Mouse (Mus musculus) cortical plate, adult 2 months (tissue): ENCODE measurements around the gene Aff1. TPM values are rescaled to one million over a fixed set of nuclear protein-coding genes. Genes with fewer than 3 reads are reported as not detected.

Experiments used
- H3K27ac ChIP-seq: fragments of 200-500 bp; 2 replicates; pipeline ENCODE4 v1.5.1; 2012; ENCODE audit warnings: low read length, control low read depth, inconsistent platforms; ENCODE audit not compliant: insufficient read depth
- H3K4me1 ChIP-seq: fragments of 200-500 bp; 2 replicates; pipeline ENCODE4 v1.6.1; 2011; ENCODE audit warnings: low read length; ENCODE audit not compliant: control insufficient read depth, insufficient read depth
- H3K4me3 ChIP-seq: fragments of 200-500 bp; 2 replicates; pipeline ENCODE4 v1.5.1; 2011; ENCODE audit warnings: mild to moderate bottlenecking, low read length, control low read depth; ENCODE audit not compliant: insufficient read depth
- CTCF ChIP-seq: fragments of 200-500 bp; IDR thresholded peaks from 2 replicates; pipeline ENCODE4 v1.5.1; 2011; ENCODE audit warnings: mild to moderate bottlenecking, control low read depth, low read length; ENCODE audit not compliant: insufficient read depth; ENCODE audit errors: extremely low read depth
- POLR2A ChIP-seq: fragments of 200-500 bp; IDR thresholded peaks from 2 replicates; pipeline ENCODE4 v1.6.1; 2011; ENCODE audit warnings: mild to moderate bottlenecking, low read length, control low read depth; ENCODE audit not compliant: insufficient read depth; ENCODE audit errors: extremely low read depth
- polyA plus RNA-seq: library from polyadenylated mRNA; depleted of rRNA; stranded (reverse); fragments of >200 nt; gene quantifications from 2 replicates; pipeline ENCODE4 v1.2.3, GENCODE M21; 2012; rRNA removed

The Aff1 gene
- 3.4 and 3.6 TPM in 2 replicates for polyA plus RNA-seq

DNA sequence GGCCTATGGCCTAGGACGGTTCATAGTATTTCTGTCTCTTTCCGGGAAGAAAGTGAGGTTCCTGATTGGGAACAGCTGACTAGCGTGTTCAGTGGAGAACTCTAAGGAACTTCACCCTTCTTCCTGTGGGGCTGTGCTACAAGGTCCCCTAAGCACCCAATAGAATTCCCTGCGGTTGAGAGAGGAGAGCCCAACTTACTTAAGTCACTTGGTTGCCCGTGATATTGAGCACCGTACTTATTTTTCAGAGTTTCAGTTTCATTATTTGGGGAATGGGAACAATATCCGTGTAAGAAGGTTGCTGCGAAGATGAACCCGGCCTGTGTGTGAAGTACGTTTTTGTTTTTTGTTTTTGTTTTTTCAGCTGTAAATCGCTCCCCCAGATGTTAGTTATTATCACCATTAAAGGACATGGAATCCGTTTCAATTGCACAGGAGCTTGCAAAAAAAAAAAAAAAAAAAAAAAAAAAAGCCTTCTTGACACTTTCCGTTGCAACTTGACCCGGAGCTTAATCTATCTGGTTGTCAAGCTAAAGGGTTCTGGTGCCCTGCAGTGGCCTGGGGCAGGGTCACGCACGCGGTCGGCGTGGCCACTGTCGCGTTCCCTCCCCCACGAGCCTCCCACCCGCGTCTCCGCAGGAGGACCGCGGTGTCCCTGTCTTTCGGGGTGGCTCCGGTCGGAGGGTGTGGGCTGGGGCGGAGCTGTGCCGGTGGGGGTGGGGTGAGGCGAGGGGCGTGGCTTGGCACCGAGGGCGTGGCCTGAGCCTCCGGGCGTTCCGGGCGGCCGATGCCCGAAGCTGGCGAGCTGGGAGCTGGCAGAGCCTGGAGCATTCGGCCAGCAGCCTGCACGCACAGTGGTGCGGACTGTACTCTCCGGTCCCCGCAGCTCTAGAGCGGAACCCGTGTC lies at the start of gene Aff1:
Gene Aff1 (plus strand): TSS at position 751 of the 907 bp plus-strand sequence.
- H3K27ac ChIP-seq = no peak within 1 kb of the TSS
- peak within 1 kb of the TSS; percentile 49 for H3K4me3 ChIP-seq
- 0 out of 2 replicates have a peak, but pooled peaks have one; percentile 37 for TF ChIP-seq POLR2A
- TF ChIP-seq CTCF = no peak
- no peaks in the 10 kb centered on the region for H3K4me1 ChIP-seq

GRCm38 (mm10) chr5:103644167-103644566 lies 48.0 kb upstream of the Aff1 start:
- TF ChIP-seq CTCF (no peak), POLR2A (no peak)
- Histone ChIP-seq H3K4me1 (peaks cover 2% of the 10 kb centered on the region; the same call in 1 of the 2 replicates), H3K27ac (no peak overlapping the region), H3K4me3 (no peak overlapping the region)

DNA sequence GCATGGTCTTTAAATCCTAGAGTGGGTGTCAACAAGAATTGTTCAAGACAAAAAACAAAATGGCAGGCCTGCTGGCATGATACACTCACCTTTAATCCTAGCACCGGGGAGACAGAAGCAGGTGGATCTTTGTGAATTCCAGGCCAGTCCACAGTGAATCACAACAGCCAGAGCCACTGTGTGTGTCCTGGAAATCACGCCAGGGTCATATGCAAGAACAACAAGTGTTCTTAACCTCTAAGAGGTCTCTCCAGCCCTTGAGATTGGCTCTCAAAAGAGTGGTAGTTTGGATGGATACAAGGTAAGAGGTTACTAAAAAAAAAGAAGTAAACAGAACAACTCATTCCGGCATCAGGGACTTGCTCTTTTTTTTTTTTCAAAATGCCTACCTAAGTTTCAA lies 44.9 kb upstream of the Aff1 start:
- Histone ChIP-seq H3K4me3 (no peak overlapping the region), H3K4me1 (peaks cover 2% of the 10 kb centered on the region; the same call in 1 of the 2 replicates), H3K27ac (no peak overlapping the region)
- no peak for TF ChIP-seq POLR2A
- no peak for TF ChIP-seq CTCF

- Histone ChIP-seq H3K4me1 (no peaks in the 10 kb centered on the region), H3K27ac (no peak overlapping the region), H3K4me3 (no peak overlapping the region)
- TF ChIP-seq CTCF (peak; percentile 40; the same call in 1 of the 2 replicates), POLR2A (no peak)
Observed at GRCm38 (mm10) chr5:103654225-103654624, 37.9 kb upstream of the Aff1 start.

DNA sequence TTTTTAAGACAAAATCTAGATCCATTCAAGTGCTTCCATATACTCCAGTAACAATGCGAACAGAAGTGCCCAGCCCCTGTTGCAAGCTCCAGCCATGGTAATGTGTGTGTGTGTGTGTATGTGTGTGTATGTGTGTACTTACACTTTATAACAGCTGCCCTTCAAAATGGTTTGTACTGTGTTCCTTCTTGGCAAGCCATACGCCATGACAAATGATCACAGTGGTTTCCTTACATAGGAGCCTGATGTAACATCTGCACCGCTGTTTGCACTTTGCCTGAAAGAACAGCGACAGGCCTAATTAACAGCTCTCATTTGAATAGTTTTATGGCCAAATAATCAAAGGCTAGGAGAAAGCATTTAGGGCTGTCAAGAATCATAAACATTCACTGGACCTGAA lies 37.4 kb upstream of the Aff1 start:
- TF ChIP-seq POLR2A = no peak
- TF ChIP-seq CTCF = no peak
- H3K27ac ChIP-seq = no peak overlapping the region
- H3K4me1 ChIP-seq = no peaks in the 10 kb centered on the region
- H3K4me3 ChIP-seq = no peak overlapping the region; the same call in 1 of the 2 replicates

- Histone ChIP-seq H3K4me3 (peak within 1 kb of the TSS; percentile 33), H3K27ac (no peak within 1 kb of the TSS), H3K4me1 (no peaks in the 10 kb centered on the region)
- TF ChIP-seq POLR2A = no peak
- TF ChIP-seq CTCF = peak; percentile 28; the same call in 1 of the 2 replicates
Observed at GRCm38 (mm10) chr5:103655346-103656118, 36.6 kb upstream of the Aff1 start, which contains the start of gene 1700016H13Rik. Gene 1700016H13Rik (minus strand): TSS chr5:103656010.

DNA sequence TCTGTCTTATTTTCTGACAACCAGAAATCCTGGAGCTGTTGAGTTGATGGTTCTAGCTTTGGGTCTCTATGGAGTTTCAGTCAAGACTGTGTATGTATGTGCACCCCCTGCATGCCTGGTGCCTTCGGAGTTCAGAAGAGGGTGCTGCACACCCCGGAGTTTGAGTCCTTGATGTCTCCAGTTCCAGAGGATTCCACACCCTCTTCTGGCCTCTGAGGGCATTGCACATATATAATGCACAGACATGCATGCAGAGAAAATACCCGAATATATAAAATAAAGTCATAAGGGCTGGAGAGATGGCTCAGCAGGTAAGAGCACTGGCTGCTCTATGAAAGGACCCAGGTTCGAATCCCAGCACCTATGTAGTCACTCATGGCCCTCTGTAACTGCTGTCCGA lies 33.3 kb upstream of the Aff1 start:
- H3K4me1 ChIP-seq = no peaks in the 10 kb centered on the region
- H3K27ac ChIP-seq = no peak overlapping the region
- H3K4me3 ChIP-seq = no peak overlapping the region
- TF ChIP-seq CTCF (no peak), POLR2A (no peak)

GRCm38 (mm10) chr5:103659571-103659970 lies 32.6 kb upstream of the Aff1 start:
- no peak overlapping the region for H3K4me3 ChIP-seq
- H3K4me1 ChIP-seq = no peaks in the 10 kb centered on the region
- no peak overlapping the region for H3K27ac ChIP-seq
- TF ChIP-seq POLR2A (no peak), CTCF (0 out of 2 replicates have a peak, but pooled peaks have one; percentile 4)

- TF ChIP-seq POLR2A (no peak), CTCF (no peak)
- no peaks in the 10 kb centered on the region for H3K4me1 ChIP-seq
- no peak overlapping the region for H3K4me3 ChIP-seq
- no peak overlapping the region for H3K27ac ChIP-seq
Observed at GRCm38 (mm10) chr5:103664932-103665331, 27.2 kb upstream of the Aff1 start.
